Mouse (Mus musculus): ENCODE data around the gene Omt2b. TPM values are rescaled to one million over a fixed set of nuclear protein-coding genes. Genes with fewer than 3 reads are reported as not detected.

Gene Omt2b
- total RNA-seq, 4 experiments from 2014 or later: not detected

Other genes starting within 250 kb of the Omt2b start
- gene Fbxo9, start 218.5 kb upstream of the Omt2b start, total RNA-seq (2022): 100 to 1,000 TPM in 2 of 4 experiments, 10 to 100 TPM in 2; 94.2 to 112 (median 99.9) TPM
- gene Ick, start 218.4 kb upstream of the Omt2b start, total RNA-seq (2022): 10 to 100 TPM; 18.7 to 25.0 (median 22.4) TPM
- 10 to 100 TPM; 42.5 to 72.4 (median 57.1) TPM for gene Gsta4, start 144.8 kb upstream of the Omt2b start, total RNA-seq (2022)
- 1 to 10 TPM in 1 of 4 experiments, under 1 TPM in 1, not detected in 2; 0.35 to 1.5 TPM for gene Gsta1, start 96.9 kb upstream of the Omt2b start, total RNA-seq (2022)
- gene Gm3776, start 70.5 kb upstream of the Omt2b start, total RNA-seq (2022): not detected
- gene Gm10639, start 37.7 kb upstream of the Omt2b start, total RNA-seq (2022): under 1 TPM in 1 of 4 experiments, not detected in 3; 0.46 TPM
- not detected for gene Omt2a, start 12.8 kb upstream of the Omt2b start, total RNA-seq (2022)
- 1 to 10 TPM in 2 of 4 experiments, not detected in 2; 6.1 to 7.5 TPM for gene Gsta2, start 28.2 kb downstream of the Omt2b start, total RNA-seq (2022)
- not detected for gene Dppa5a, start 40.6 kb downstream of the Omt2b start, total RNA-seq (2022)
- gene Ooep, start 51.1 kb downstream of the Omt2b start, total RNA-seq (2022): not detected
- not detected for gene Ddx43, start 68.2 kb downstream of the Omt2b start, total RNA-seq (2022)
- gene Cgas, start 115.6 kb downstream of the Omt2b start, total RNA-seq (2022): under 1 TPM; 0.52 to 0.86 (median 0.72) TPM
- 10 to 100 TPM; 27.4 to 33.7 (median 30.5) TPM for gene Mto1, start 120.6 kb downstream of the Omt2b start, total RNA-seq (2022)
- under 1 TPM in 1 of 4 experiments, not detected in 3; 0.32 TPM for gene Gm17324, start 121.2 kb downstream of the Omt2b start, total RNA-seq (2022)
- gene Eef1a1, start 161.6 kb downstream of the Omt2b start, total RNA-seq (2022): 1,000 to 10,000 TPM; 5,975 to 6,274 (median 6,040) TPM